Mouse (Mus musculus) 416B (cell line): Measurements from ENCODE around the gene Fam20c.

Experiments
- DNase-seq: peaks from one replicate; pipeline ENCODE4 v3.0.0; 2011; ENCODE audit warnings: low read depth

Gene Fam20c

DNA sequence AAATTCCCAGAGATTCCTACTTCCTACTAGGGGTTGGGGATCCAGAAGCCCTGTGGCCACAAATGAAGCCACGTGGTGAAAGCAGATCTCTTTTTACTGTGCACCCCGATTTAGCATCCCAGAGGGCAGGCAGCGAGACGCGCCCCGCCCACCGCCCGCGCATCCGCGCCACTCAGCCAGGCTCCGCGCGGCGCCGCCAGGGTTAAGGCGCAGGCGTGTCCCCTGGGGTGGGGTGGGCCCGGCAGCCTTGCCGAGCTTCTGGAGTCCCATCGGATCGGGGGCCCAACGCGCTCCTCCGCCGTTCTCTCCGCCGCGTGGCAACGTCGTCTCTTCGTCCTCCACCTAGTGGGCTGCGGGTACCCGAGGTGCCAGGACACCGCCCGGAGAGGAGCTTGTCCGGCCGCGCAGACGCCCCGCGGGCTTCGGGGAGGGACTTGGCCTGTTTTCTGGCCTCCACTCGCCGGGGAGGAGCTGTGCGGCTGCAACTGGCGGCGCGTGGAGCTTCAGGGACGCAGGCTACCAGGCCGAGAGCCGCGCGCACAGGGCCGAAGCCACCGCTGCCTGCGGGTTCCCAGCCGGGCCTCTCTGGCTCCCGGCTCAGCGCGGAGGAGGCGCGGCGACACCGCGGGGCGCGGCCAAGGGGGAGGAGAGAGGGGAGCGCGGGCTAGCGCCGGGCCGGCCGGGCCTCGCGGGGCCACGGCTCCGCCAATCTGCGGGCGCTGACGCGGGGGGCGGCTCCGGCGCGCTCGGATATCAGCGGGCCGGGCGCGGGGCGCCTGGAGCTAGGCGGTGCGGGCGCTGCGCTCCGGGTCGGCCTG is at the start of gene Fam20c:
Gene Fam20c (plus strand): TSS at position 212 of the 818 bp plus-strand sequence.
- no peak for DNase-seq

DNA sequence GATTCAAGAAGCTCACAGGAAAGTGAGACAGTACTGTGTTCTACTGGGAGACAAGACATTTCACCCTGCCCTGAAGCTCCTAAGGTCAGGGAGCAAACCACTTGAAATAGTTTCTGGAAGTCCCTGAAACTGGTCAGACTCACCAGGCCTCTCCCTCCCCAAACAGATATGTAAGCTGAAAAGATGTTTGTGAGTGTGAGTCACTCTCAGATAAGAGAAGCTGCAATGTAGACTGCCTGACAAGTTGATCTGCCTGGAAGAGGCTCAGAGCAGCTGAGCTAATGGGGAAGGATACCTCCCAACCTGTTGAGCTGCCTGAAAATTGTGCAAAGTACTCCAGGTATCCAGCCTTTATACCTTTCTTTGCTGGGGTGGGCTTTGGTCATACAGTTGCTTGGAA is 46.9 kb upstream of the Fam20c start:
- DNase-seq = peak; percentile 41

DNA sequence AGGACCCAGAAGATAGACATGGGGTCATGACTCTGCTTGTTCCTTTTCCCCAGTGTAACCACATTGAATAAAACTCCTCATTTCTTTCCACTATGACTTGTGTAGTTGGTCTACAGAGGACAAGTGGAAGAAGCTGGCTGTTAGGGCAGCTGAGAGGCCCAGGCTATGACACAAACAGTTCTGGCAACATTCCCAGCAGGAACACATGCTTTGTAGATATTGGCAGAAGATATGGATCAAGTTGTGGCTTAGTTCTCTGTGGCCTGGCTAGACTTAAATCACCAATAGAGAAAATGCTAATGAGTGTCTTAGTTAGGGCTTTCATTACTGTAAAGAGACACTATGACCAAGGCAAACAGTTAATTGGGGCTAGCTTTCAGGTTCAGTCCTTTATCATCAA is 45.7 kb upstream of the Fam20c start:
- peak; percentile 43 for DNase-seq

DNA sequence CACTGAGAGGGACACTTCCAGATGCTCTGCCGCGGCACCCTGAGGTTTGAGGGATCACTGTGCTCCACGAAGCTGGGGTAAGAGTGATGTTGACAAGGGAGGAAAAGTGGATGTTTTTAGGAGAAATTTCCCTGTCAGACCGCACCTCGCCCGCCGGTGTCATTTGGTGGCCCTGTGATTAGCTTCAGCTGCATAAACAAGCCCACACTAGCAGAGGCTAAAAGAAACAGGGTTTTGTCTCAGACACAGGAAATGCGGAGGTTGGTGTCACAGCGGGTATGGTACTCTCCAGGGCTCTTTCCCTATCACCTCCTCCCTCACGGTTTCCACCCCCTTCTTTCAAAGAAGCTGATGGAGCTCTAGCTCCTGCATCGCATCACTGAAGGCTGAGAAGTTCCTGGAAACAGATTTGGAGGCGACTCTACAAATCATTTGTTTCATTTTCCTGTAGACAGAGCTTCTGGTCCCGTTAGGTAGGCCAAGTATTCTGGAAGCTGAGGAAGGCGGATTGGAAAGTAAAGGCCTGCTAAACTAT is 38.7 kb upstream of the Fam20c start:
- no peak for DNase-seq

DNA sequence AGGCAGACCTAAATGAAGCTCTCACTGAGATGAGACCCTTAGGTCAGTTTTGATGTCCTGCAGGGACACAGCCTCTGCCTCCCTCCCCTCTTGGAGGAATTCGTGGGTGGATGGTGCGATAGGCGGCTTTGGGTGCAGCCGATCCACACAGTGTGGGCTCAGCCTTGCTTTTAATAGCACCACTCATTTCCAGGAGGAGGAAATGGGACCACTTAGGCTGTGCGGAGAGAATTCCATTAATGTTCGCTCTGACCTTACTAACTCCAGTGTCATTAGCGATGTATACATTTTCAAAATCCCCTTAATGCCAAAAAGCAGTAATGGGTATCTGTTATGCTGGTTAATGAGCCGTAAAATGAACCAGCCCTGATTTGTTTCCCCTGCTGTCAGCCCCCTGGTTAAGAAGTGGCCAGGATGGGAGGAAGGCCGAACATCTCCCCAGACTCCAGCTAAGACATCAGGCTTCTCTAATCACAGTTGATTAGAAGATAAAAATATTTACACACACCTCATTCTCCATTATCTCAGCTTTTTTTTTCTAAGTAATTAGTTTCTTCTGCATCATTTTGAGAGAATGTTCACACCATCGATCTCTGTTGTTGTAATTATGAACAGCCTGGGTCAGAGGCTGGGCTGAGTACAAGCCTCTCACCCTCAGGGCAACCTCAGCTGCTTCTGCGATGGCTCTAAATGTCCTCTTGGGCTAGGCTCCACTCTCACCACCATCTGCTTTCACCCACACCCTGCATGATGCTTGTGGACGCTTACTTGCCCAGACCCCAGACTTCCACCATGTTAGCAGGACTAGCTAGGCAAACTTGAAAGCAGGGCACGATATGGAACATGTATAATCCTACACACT is 33.8 kb upstream of the Fam20c start:
- DNase-seq = no peak

DNA sequence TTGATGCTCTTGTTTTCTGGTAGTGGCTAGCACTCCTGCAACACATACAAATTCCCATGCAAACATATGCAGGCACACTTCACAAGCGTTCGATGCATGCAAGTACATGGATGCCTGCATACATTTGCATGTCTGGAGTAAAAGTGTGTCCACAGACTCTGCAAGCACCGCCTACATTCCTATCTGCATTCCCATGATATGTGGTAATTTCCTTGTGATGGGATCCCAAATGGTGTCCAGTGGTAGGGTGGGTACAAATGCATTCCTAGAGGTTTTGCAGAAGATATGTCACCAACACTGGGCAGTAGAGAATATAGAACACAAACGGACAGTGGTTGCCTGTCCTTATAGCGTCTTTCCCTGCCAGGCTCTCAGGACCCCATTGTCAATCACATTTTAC is 29.9 kb upstream of the Fam20c start:
- DNase-seq = no peak

DNA sequence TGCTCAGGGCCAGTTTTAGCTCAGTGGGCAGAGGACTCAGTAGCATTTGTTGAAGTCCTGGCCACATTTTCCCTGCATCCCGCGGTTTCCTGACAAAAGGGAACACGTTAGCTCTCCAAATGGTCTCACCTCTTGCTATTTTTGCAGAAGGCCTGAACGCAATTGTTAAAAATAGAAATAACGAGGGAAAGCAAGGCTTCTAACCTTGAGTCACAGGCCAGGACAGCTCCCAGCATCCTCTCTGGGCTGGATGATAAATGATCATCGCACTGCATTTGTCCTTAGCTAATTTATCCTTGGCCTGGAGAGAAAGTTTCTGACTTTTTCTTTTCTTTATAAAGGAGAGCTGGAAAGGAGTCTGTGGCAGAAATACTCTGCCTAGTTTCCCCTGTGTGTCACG is 29.2 kb upstream of the Fam20c start:
- DNase-seq = no peak

DNA sequence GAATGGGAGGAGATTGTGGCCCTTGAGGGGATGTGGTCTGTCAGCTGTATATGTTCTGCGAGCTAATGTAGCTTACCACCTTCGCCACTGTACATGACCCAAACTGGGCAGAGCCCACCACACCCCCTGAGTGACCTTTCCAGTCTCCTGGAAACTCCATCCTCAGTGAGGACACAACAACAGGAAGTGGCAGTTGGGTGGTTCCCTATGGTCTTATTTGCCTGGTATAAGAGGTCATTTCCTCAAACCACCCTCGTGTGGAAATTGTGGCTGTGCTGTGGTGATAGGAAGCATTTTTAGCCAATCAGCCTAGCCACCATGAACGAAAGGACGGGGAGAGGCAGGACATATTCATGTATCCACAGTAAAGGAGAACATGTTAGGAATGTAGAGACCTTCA is 23.5 kb upstream of the Fam20c start:
- peak; percentile 94 for DNase-seq

DNA sequence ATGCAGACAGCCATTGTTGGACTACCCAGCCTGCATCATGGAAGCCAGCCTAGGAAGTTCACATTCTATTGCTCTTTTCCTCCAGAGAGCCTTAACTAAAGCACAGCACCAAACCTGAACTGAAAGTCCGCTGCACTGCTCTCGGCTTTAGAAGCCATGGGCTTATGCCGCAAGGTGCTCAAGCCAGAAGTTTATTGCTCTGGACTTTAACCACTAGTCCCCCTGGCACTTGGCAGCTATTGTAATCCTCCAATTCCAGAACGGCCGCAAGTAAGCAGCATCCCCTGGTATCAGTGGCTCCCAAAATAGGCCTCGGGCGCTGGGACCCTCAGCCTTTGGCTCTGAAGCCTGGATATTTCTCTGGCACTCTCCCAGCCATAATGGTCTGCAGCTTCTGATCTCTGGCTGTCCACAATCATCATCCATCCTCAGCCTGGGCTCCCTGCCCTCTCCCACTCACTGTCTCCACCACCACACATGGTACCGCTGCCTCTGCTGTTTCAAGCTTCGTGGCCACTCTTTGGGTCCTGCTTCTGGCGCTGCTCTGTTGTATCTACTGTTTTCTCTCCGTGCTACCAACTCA is 20.9 kb upstream of the Fam20c start:
- no peak for DNase-seq

DNA sequence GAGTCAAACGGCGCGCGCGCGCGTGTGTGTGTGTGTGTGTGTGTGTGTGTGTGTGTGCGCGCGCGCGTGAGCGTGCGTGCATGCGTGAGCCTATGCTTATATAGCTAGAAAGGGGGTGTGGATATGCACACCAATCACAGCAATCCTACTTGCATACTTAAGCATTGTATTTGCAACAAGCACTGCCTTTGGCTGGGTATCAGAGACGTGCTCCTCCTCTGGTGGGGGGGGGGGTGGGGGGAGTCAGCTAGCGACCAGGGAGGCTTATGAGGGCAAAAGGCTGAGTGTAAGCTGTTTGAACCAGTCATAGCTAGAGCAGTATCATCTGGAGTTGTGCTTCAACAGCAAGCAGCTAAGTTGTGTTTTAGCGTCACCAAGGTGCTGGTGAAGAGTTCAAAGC is 20.3 kb upstream of the Fam20c start:
- DNase-seq = no peak

DNA sequence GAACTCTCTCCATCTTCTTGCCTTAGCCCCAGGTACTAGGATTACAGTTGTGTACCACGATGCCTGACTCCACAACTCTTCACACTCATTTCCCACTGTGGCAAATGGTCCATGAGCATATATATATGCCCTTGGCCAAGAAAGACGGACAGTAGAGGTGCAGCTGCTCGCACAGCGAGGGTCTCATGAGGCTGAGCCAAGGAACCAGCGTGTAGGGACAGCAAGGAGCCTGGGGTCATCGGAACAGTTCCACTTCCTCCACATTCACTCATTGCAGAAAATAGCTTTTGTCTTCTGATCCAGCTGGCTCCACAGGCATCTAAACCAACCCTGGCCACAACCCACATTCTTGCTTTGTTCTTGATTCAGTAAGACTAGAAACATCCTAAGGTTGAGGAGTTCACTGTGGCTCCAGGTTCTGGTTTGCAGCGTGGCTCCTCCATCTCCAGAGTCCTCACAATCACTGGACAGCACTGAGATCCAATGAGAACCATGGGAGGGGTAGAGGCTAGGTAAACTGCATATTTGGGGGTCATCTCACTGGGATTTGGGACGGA is 19.0 kb upstream of the Fam20c start:
- DNase-seq = no peak

DNA sequence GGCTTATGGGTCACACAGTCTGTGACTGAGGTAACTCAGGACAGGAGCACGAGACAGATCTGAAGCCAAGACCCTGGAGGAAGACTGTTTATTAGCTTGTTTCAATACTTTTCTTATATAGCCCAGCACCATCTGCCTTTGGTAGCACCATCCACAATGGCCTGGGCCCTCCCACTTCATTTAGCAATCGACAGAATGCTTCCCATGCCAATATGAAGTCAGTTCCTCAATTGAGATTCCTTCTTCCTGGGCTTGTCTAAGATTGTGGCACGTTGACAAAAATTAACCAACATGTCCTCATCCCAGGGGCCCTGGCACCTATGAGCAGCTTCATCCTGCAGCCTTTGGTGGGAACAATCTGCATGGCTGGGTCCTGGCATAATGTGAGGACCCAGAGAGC is 14.2 kb upstream of the Fam20c start:
- no peak for DNase-seq

DNA sequence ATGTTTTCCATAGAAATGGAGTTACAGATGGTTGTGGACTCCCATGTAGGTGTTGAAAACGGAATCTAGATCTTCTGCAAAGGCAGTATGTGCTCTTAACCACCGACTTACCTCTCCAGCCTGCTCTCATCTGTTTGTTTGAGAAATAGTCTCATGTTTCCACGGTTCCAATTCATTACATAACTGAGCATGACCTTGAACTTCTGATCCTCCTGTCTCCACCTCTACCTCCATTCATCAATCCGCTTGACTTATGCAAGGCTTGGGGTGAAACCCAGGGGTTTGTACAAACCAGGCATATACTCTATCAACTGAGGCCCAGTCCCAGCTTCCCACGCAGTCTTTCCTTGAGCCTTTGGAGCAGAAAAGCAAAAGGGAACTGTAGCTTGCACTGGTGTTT is 12.8 kb upstream of the Fam20c start:
- no peak for DNase-seq

DNA sequence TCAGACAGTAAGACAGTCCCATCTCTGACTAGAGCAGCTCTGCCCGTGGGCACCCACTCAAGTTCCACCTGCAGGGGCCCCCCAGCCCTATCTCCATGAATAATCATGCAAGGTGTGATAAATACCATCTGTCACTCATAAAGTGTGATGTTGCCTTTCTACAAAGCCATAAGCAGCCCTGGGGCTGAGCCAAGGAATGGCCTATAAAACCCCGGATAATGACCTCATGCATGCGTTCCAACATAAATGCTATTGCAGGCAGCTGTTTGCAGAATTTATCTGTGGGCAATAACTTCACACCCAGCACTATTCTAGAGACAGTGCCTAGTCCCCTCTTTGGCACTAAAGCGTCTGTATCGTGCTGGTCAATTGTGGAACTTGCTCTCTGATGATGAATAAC is 12.0 kb upstream of the Fam20c start:
- DNase-seq = no peak

DNA sequence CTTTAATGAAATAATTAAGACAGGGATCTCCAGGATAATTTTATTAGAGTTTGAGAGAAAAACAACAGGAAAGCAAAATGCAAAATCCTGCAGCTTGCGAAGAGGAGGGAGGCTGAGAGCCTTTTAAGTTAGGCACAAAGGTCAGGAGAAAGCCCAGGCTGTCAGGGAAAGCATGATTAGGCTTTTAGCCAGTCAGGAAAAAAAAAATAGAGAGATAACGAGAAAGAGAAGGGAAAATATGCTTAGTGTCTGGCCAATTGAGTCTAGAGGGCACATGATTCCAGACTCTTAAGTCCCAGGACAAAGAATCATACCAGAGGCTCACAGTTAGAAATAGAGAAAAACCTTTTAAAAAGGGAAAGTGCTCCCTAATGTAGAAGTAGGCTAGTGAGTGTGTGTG is 10.7 kb upstream of the Fam20c start:
- DNase-seq = no peak

DNA sequence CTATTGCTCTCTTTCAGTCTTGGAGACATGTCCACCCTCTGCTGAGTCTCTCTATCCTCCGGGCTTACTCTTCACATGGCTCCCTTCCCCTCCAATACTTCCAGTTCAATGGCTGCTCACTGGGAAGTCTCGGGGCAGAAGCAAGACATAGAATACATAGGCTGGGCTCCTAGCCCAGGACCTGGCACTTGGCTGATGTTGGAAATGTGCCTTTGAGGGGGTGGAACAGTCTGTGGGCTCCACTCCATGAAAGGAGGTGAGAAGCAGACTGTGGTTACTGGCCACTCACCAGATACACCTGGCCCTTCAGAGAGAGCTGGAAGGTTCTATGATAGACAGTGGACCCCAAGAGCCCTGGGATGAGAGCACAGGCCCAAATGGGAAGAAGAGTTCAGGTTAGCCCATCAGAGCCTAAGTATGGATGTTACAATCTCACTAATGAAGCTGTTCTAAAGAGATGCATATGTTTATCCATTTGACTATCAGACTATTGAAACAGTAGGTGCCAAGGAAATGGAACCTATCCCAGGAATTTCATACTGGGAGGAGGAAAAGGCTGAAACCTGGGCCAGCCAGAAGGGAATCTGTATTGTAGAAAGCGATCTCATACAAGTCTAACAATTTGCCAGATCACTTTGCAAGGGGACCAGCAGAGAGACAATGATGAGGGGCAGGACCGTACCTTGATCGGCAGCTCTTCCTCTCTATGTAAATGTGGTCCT is 8.8 kb upstream of the Fam20c start:
- no peak for DNase-seq

DNA sequence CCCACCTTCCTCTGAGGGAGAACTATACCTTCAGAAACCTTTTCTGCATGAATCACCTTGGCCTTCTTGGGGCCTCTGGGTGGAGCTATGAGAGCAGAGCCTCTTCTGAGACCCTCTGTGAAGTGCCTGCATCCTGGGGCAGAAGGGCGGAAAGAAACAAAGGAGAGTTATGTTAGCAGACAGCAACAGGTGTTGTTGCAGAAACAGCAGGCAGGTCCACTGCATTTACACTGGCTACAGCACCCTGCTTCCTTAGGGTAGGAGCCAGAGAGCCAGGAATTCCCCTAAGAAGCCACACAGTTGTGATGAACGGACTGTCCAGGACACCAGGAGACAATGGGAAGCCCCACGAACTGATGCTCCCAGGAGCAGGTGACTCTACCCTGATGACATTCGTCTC is 1.0 kb upstream of the Fam20c start:
- no peak for DNase-seq

DNA sequence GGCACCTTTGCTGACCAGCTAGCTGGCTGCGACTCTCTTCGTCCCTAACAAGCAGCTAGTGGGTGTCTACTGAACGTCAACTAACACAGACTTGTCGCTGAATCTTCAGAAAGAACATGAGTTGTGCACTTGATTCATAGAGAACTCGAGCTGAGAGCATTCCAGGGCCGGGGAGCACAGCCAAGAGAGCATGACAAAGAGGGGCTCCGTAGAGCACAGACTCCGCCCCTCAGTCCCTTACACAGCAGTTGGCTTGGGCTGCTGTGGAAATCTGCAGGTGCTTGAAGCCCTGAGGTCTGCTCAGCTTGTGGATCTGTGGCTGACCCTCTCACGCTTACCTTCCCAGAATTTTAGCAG is 390 bp upstream of the Fam20c start:
- DNase-seq = no peak

DNA sequence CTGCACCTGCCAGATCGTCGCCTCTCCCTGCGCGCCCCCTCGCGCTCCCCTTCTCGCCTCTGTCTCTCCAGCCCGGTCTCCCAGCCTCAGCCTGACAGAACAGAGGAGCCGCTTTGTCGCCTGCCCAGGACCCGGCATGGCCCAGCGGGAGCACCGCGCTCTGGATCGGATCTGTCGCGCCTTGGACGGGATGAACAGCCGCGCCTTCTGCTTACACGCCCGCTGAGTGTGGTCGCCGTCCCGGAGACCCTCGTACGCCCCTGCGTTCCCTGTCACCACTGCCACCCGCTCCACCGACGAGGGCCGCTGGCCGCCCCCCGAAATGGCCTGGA is 773 bp downstream of the Fam20c start:
- DNase-seq = no peak

DNA sequence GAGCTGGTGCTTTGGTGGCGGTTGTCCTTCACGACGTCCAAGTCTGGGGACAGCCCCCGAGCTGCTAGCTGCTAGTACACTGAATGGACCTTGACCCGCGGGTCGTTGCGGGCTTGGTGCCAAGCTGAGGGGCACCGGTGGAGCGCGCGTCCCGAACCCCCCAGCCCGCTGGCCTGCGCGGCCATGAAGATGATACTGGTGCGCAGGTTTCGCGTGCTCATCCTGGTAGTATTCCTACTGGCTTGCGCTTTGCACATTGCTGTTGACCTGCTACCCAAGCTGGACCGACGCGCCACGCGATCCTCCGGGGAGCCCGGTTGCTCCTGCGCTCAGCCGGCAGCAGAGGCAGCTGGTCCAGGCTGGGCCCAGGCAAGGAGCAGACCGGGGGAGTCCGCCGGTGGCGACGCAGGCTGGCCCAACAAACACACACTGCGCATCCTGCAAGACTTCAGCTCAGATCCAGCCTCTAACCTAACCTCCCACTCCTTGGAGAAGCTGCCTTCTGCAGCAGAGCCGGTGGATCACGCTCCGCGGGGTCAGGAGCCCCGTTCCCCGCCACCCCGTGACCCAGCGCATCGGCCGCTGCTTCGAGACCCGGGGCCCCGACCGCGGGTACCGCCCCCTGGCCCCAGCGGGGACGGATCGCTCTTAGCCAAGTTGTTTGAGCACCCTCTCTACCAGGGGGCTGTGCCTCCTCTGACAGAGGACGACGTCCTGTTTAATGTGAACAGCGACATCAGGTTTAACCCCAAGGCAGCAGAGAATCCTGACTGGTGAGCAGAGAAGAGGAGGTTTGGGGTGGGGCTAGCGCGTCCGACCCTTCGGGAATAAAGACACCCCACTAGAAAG is 1.4 kb downstream of the Fam20c start:
- no peak for DNase-seq
